Mouse (Mus musculus): ENCODE results near the gene Fam49a.

DNA sequence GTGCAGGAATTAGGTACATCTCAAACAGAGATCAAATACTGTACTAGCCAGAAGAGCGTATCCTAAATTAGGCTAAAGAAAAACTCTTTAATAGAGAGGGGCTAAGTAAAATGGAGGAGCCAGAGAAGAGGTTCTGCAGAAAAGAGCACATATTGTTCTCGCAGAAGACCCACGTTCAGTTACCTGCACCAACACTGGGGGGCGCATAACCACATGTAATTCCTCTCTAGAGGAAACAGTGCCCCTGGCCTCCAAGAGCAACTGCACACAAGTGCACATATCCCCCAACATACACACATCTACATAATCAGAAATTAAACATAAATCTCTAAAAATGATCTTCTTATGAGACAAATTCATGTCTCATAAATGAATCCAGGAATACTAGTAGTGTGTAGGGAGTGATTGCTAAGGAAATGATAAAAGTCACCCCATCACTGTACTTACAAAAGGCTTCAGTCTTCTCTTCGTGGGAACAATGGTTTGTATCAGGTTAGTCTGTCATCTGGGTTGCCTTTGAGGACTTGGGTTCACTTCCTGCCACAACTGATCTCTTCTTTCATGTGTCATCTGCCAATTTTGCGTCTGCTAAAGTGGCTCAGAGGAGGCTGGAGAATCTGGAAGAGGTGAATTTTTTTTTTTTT, 87.8 kb downstream of the Fam49a start:
- TF ChIP-seq EP300 (IDR thresholded peaks at IDR 0.05; ENCODE audit: insufficient read depth, low read depth, low read length) (no peak), CTCF (IDR thresholded peaks at IDR 0.05) (peak; percentile 41), POLR2A (IDR thresholded peaks at IDR 0.05; ENCODE audit: insufficient read depth, low read depth, low read length) (no peak)
